In the genomic region with DNA sequence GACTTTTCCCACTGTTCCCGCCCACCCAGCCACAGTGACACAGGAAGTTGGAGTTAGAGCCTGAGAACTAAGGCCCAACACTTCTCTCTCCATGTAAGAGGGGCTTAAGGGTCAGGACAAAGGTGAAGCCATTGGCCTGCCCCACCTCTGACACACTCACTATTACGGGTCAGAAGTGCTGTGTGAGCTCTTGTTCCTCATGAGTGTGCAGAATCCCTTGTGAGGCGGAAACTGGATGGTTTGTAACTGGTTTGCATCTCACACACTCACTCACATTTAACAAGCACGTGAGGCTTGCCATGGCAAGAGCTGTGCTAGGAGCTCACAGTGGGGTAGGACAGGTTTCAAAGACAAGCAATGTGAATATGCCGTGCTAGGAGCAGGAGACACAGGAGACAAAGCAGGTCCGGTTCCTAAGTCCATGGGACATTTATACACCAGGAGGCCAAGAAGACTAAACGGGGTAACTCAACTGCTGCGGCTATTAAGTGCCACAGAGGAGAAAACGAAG, we compare ENCODE assay signal across 8 mouse cellular contexts. TPM values are rescaled to one million over a fixed set of nuclear protein-coding genes. Genes with fewer than 3 reads are reported as not detected.
DNase-seq lines count a peak whose midpoint lies in the region; ATAC-seq and TF ChIP-seq lines count a peak whose summit lies in the region.

No protein-coding gene starts in this region.

- no peak overlapping the region for H3K4me2 ChIP-seq in lung, embryonic 14.5 days
- no peak overlapping the region for H3K4me2 ChIP-seq in limb, embryonic 15.5 days
- no peak overlapping the region for H3K4me2 ChIP-seq in forebrain, embryonic 11.5 days (ENCODE audit: low read depth, low read length, severe bottlenecking)

- H3K27me3 ChIP-seq in heart, embryonic 10.5 days (ENCODE audit: insufficient read depth, poor library complexity, severe bottlenecking), result no peaks in the 10 kb centered on the region
- no peaks in the 10 kb centered on the region for H3K27me3 ChIP-seq in lung, embryonic 14.5 days (ENCODE audit: insufficient read depth, low read length)
- H3K27me3 ChIP-seq in limb, embryonic 15.5 days, result no peaks in the 10 kb centered on the region
- no peaks in the 10 kb centered on the region for H3K27me3 ChIP-seq in forebrain, embryonic 11.5 days (ENCODE audit: control insufficient read depth, insufficient read depth, low read length)

- no peaks in the 10 kb centered on the region for H3K9me3 ChIP-seq in heart, embryonic 10.5 days
- H3K9me3 ChIP-seq in lung, embryonic 14.5 days (ENCODE audit: low read depth, low read length), result no peaks in the 10 kb centered on the region
- H3K9me3 ChIP-seq in limb, embryonic 15.5 days, result no peaks in the 10 kb centered on the region
- H3K9me3 ChIP-seq in forebrain, embryonic 11.5 days (ENCODE audit: control insufficient read depth, low read length), result no peaks in the 10 kb centered on the region

- 59% methylated on average over 9 of the region's 9 CpGs for WGBS in heart, embryonic 10.5 days
- WGBS in lung, embryonic 14.5 days, result 52% methylated on average over 9 of the region's 9 CpGs
- 46% methylated on average over 9 of the region's 9 CpGs for WGBS in limb, embryonic 15.5 days
- 66% methylated on average over 9 of the region's 9 CpGs for WGBS in forebrain, embryonic 11.5 days

- no peak for ATAC-seq in lung, embryonic 14.5 days (ENCODE audit: insufficient read depth)
- ATAC-seq in limb, embryonic 15.5 days (ENCODE audit: insufficient number of reproducible peaks, low FRiP score, low TSS enrichment, low read depth), result no peak
- no peak for ATAC-seq in forebrain, embryonic 11.5 days (replicated peaks; ENCODE audit: low FRiP score)

- no peak for TF ChIP-seq POLR2A in embryonic fibroblast, embryonic 13.5 days (IDR thresholded peaks at IDR 0.05; ENCODE audit: low read depth, low read length)

- H3K36me3 ChIP-seq in heart, embryonic 10.5 days, result peaks cover 47% of the 10 kb centered on the region
- peaks cover 28% of the 10 kb centered on the region for H3K36me3 ChIP-seq in lung, embryonic 14.5 days (ENCODE audit: insufficient read depth)
- H3K36me3 ChIP-seq in limb, embryonic 15.5 days, result peaks cover 36% of the 10 kb centered on the region
- H3K36me3 ChIP-seq in forebrain, embryonic 11.5 days (ENCODE audit: control insufficient read depth, insufficient read depth, low read length), result no peaks in the 10 kb centered on the region; the same call in 1 of the 2 replicates

- DNase-seq in heart, embryonic 10.5 days (ENCODE audit: low spot score), result peak; percentile 73
- DNase-seq in heart, postnatal 10 days, result no peak
- no peak for DNase-seq in lung, embryonic 14.5 days
- DNase-seq in lung, postnatal 14 days, result no peak
- no peak for DNase-seq in forebrain, embryonic 11.5 days (ENCODE audit: low spot score)
- DNase-seq in T-cell, adult 2 months (ENCODE audit: low spot score), result no peak

- no peak for TF ChIP-seq CTCF in lung, embryonic 14.5 days (IDR thresholded peaks at IDR 0.05; ENCODE audit: low read depth)
- no peak for TF ChIP-seq CTCF in embryonic fibroblast, embryonic 13.5 days (IDR thresholded peaks at IDR 0.05; ENCODE audit: borderline replicate concordance, insufficient read depth, low read length)

- intact Hi-C loops in heart, postnatal 10 days (cut with DNase I), result no loop called here

- H3K4me1 ChIP-seq in heart, embryonic 10.5 days, result peaks cover 74% of the 10 kb centered on the region
- peaks cover 24% of the 10 kb centered on the region for H3K4me1 ChIP-seq in lung, embryonic 14.5 days (ENCODE audit: insufficient read depth)
- peaks cover 28% of the 10 kb centered on the region for H3K4me1 ChIP-seq in embryonic fibroblast, embryonic 13.5 days (ENCODE audit: control insufficient read depth, insufficient read depth, low read length)
- peaks cover 81% of the 10 kb centered on the region for H3K4me1 ChIP-seq in limb, embryonic 15.5 days
- H3K4me1 ChIP-seq in forebrain, embryonic 11.5 days (replicated peaks; ENCODE audit: control insufficient read depth, insufficient read depth, low read length), result peaks cover 10% of the 10 kb centered on the region; the same call in 1 of the 2 replicates

- H3K27ac ChIP-seq in heart, embryonic 10.5 days, result peak overlapping the region; percentile 91
- H3K27ac ChIP-seq in lung, embryonic 14.5 days (ENCODE audit: low read depth), result peak overlapping the region; percentile 66
- peak overlapping the region; percentile 10 for H3K27ac ChIP-seq in embryonic fibroblast, embryonic 13.5 days (ENCODE audit: insufficient read depth, low read length)
- peak overlapping the region; percentile 91 for H3K27ac ChIP-seq in limb, embryonic 15.5 days
- no peak overlapping the region for H3K27ac ChIP-seq in forebrain, embryonic 11.5 days (ENCODE audit: low read depth, low read length)

- no peak overlapping the region for H3K9ac ChIP-seq in lung, embryonic 14.5 days
- H3K9ac ChIP-seq in limb, embryonic 15.5 days, result no peak overlapping the region
- H3K9ac ChIP-seq in forebrain, embryonic 11.5 days (ENCODE audit: low read length), result no peak overlapping the region

- H3K4me3 ChIP-seq in heart, embryonic 10.5 days, result 0 out of 2 replicates have a peak overlapping the region, but pooled peaks have one; percentile 3
- H3K4me3 ChIP-seq in lung, embryonic 14.5 days (ENCODE audit: low read depth, low read length), result no peak overlapping the region
- no peak overlapping the region for H3K4me3 ChIP-seq in embryonic fibroblast, embryonic 13.5 days (ENCODE audit: insufficient read depth, low read length)
- no peak overlapping the region for H3K4me3 ChIP-seq in limb, embryonic 15.5 days
- no peak overlapping the region for H3K4me3 ChIP-seq in forebrain, embryonic 11.5 days (ENCODE audit: low read depth, low read length)

RNA-seq across cellular contexts. Expression of a gene that starts 16.8 kb away (rescaled TPM):
- 78.3 and 85.5 TPM in 2 replicates for polyA plus RNA-seq in heart, embryonic 10.5 days (2016; fragmentation: Nextera tagmentation; extraction: Ambion mirVana)
- total RNA-seq in heart, postnatal 10 days (2021), result 100 to 1,000 TPM; 106 to 107 TPM
- 58.7 and 59.3 TPM in 2 replicates for polyA plus RNA-seq in lung, embryonic 14.5 days (2014; fragmentation: Nextera tagmentation; extraction: Ambion mirVana)
- polyA plus RNA-seq in embryonic fibroblast, embryonic 13.5 days (2011; ENCODE audit: insufficient read length, low read depth, missing spikeins), result 39.7 and 47.6 TPM in 2 replicates
- 60.5 and 65.1 TPM in 2 replicates for polyA plus RNA-seq in limb, embryonic 15.5 days (2015; fragmentation: Nextera tagmentation; extraction: Ambion mirVana)
- polyA plus RNA-seq in forebrain, embryonic 11.5 days (2014; fragmentation: Nextera tagmentation; extraction: Ambion mirVana), result 57.7 and 60.7 TPM in 2 replicates

RNA-seq across cellular contexts. Expression of a gene that starts 16.9 kb away (rescaled TPM):
- 13.7 and 16.9 TPM in 2 replicates for polyA plus RNA-seq in heart, embryonic 10.5 days (2016; fragmentation: Nextera tagmentation; extraction: Ambion mirVana)
- total RNA-seq in heart, postnatal 10 days (2021), result 10 to 100 TPM; 13.6 to 18.0 TPM
- 23.1 and 23.5 TPM in 2 replicates for polyA plus RNA-seq in lung, embryonic 14.5 days (2014; fragmentation: Nextera tagmentation; extraction: Ambion mirVana)
- 72.1 and 79.5 TPM in 2 replicates for polyA plus RNA-seq in embryonic fibroblast, embryonic 13.5 days (2011; ENCODE audit: insufficient read length, low read depth, missing spikeins)
- polyA plus RNA-seq in limb, embryonic 15.5 days (2015; fragmentation: Nextera tagmentation; extraction: Ambion mirVana), result 41.5 and 45.1 TPM in 2 replicates
- polyA plus RNA-seq in forebrain, embryonic 11.5 days (2014; fragmentation: Nextera tagmentation; extraction: Ambion mirVana), result 7.6 and 7.7 TPM in 2 replicates

RNA-seq across cellular contexts. Expression of a gene that starts 23.0 kb away (rescaled TPM):
- polyA plus RNA-seq in heart, embryonic 10.5 days (2016; fragmentation: Nextera tagmentation; extraction: Ambion mirVana), result 22.7 and 23.9 TPM in 2 replicates
- total RNA-seq in heart, postnatal 10 days (2021), result 10 to 100 TPM; 24.6 to 26.1 TPM
- polyA plus RNA-seq in lung, embryonic 14.5 days (2014; fragmentation: Nextera tagmentation; extraction: Ambion mirVana), result 13.1 and 15.1 TPM in 2 replicates
- polyA plus RNA-seq in embryonic fibroblast, embryonic 13.5 days (2011; ENCODE audit: insufficient read length, low read depth, missing spikeins), result 17.7 and 23.3 TPM in 2 replicates
- polyA plus RNA-seq in limb, embryonic 15.5 days (2015; fragmentation: Nextera tagmentation; extraction: Ambion mirVana), result 16.8 and 18.4 TPM in 2 replicates
- polyA plus RNA-seq in forebrain, embryonic 11.5 days (2014; fragmentation: Nextera tagmentation; extraction: Ambion mirVana), result 20.5 and 23.3 TPM in 2 replicates

RNA-seq across cellular contexts. Expression of a gene that starts 31.8 kb away (rescaled TPM):
- polyA plus RNA-seq in heart, embryonic 10.5 days (2016; fragmentation: Nextera tagmentation; extraction: Ambion mirVana), result 116 and 130 TPM in 2 replicates
- total RNA-seq in heart, postnatal 10 days (2021), result 100 to 1,000 TPM in 1 of 2 experiments, 10 to 100 TPM in 1; 96.6 to 125 TPM
- 81.9 and 86.3 TPM in 2 replicates for polyA plus RNA-seq in lung, embryonic 14.5 days (2014; fragmentation: Nextera tagmentation; extraction: Ambion mirVana)
- polyA plus RNA-seq in embryonic fibroblast, embryonic 13.5 days (2011; ENCODE audit: insufficient read length, low read depth, missing spikeins), result 30.5 and 33.1 TPM in 2 replicates
- 75.8 and 83.1 TPM in 2 replicates for polyA plus RNA-seq in limb, embryonic 15.5 days (2015; fragmentation: Nextera tagmentation; extraction: Ambion mirVana)
- 87.4 and 91.4 TPM in 2 replicates for polyA plus RNA-seq in forebrain, embryonic 11.5 days (2014; fragmentation: Nextera tagmentation; extraction: Ambion mirVana)
